Mouse (Mus musculus) lung, embryonic 14.5 days (tissue): ENCODE measurements around the gene Gm20721. TPM values are rescaled to one million over a fixed set of nuclear protein-coding genes. Genes with fewer than 3 reads are reported as not detected.

Source experiments
- ATAC-seq: fragments of 200-750 bp; cut with Nextera tagmentation; 2 replicates; pipeline ENCODE4 v1.8.0; 2017; ENCODE audit warnings: mild to moderate bottlenecking, moderate TSS enrichment, moderate library complexity; ENCODE audit not compliant: insufficient read depth
- DNase-seq: peaks from one replicate; pipeline ENCODE4 v3.0.0-alpha.2; 2015
- H3K27ac ChIP-seq: fragments of 300-500 bp; sonication (generic); 2 replicates; pipeline ENCODE4 v1.5.1; 2014; ENCODE audit warnings: low read depth, mild to moderate bottlenecking, moderate library complexity
- H3K27me3 ChIP-seq: fragments of 300-500 bp; sonication (generic); 2 replicates; pipeline ENCODE4 v1.6.1; 2014; ENCODE audit warnings: low read length, control low read depth; ENCODE audit not compliant: insufficient read depth
- H3K36me3 ChIP-seq: fragments of 300-500 bp; sonication (generic); 2 replicates; pipeline ENCODE4 v1.6.1; 2014; ENCODE audit warnings: control low read depth; ENCODE audit not compliant: insufficient read depth
- H3K4me1 ChIP-seq: fragments of 300-500 bp; sonication (generic); 2 replicates; pipeline ENCODE4 v1.6.1; 2014; ENCODE audit warnings: antibody characterized with exemption, control low read depth; ENCODE audit not compliant: insufficient read depth
- H3K4me2 ChIP-seq: fragments of 300-500 bp; sonication (generic); 2 replicates; pipeline ENCODE4 v1.6.1; 2014; ENCODE audit warnings: mild to moderate bottlenecking
- H3K4me3 ChIP-seq: fragments of 300-500 bp; sonication (generic); 2 replicates; pipeline ENCODE4 v1.5.1; 2014; ENCODE audit warnings: low read depth, low read length
- H3K9ac ChIP-seq: fragments of 300-500 bp; sonication (generic); 2 replicates; pipeline ENCODE4 v1.6.1; 2014
- H3K9me3 ChIP-seq: fragments of 300-500 bp; sonication (generic); 2 replicates; pipeline ENCODE4 v1.6.1; 2016; ENCODE audit warnings: low read depth, low read length, control low read depth
- CTCF ChIP-seq: IDR thresholded peaks from 2 replicates; pipeline ENCODE4 v1.5.1; 2016; ENCODE audit warnings: antibody characterized with exemption, low read depth
- WGBS: fragments of 180-500 bp; shearing (Covaris S2); extraction: QIAGEN DNeasy Blood & Tissue Kit; methylation state at CpG from one replicate; pipeline ENCODE4 v1.1.7; 2014; 5-methylcytosine and 5-hydroxymethylcytosine counted together
- polyA plus RNA-seq: library from polyadenylated mRNA; unstranded; fragments of >200 nt; fragmentation: Nextera tagmentation; extraction: Ambion mirVana; gene quantifications from 2 replicates; pipeline ENCODE4 v1.2.1, GENCODE M21; 2014

Gm20721 gene
- polyA plus RNA-seq, 1 experiment from 2014 or later = 11.3 TPM

- no peak for TF ChIP-seq CTCF
- H3K27ac ChIP-seq = no peak overlapping the region
- H3K4me3 ChIP-seq = no peak overlapping the region
- peaks cover 35% of the 10 kb centered on the region for H3K4me1 ChIP-seq
- no peak overlapping the region for H3K9ac ChIP-seq
- no peak overlapping the region for H3K4me2 ChIP-seq
- H3K36me3 ChIP-seq = peaks cover 60% of the 10 kb centered on the region
- H3K9me3 ChIP-seq = no peaks in the 10 kb centered on the region
- no peaks in the 10 kb centered on the region for H3K27me3 ChIP-seq
- DNase-seq (no peak), ATAC-seq (no peak)
- WGBS = 100% methylated on average over 1 of the region's 1 CpGs
Observed at GRCm38 (mm10) chr2:174339701-174340100, 6.8 kb downstream of the Gm20721 start.

GRCm38 (mm10) chr2:174337275-174337674, 9.2 kb downstream of the Gm20721 start:
- no peaks in the 10 kb centered on the region for H3K9me3 ChIP-seq
- peaks cover 25% of the 10 kb centered on the region for H3K4me1 ChIP-seq
- H3K9ac ChIP-seq = no peak overlapping the region
- H3K4me3 ChIP-seq = no peak overlapping the region
- TF ChIP-seq CTCF = no peak
- H3K27ac ChIP-seq = no peak overlapping the region
- ATAC-seq (no peak), DNase-seq (no peak)
- no peaks in the 10 kb centered on the region for H3K27me3 ChIP-seq
- H3K36me3 ChIP-seq = peaks cover 52% of the 10 kb centered on the region
- 73% methylated on average over 13 of the region's 13 CpGs for WGBS
- H3K4me2 ChIP-seq = no peak overlapping the region

DNA sequence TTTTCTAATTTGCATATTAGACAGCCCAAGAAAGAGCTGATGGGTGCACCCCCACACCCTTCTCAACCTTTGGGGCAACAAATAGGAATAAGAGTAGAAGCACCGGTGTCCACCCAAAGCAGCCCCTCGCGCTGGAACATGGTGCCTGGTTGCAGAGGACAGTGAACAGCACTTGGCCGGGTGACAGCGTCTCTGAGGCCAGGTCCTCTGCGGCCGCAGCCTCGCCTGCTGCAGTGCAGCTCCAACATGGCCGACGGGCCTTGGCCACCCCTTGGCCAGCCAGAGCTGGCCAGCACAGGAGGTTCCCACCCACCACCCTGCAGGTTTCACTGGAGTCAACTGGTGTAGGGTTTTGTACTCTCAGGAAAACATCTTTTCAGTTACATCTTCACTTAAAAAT, 12.1 kb downstream of the Gm20721 start:
- H3K4me1 ChIP-seq = peaks cover 14% of the 10 kb centered on the region
- 61% methylated on average over 10 of the region's 10 CpGs for WGBS
- TF ChIP-seq CTCF = no peak
- no peaks in the 10 kb centered on the region for H3K9me3 ChIP-seq
- H3K27ac ChIP-seq = no peak overlapping the region
- peak overlapping the region; percentile 76 for H3K4me2 ChIP-seq
- H3K4me3 ChIP-seq = no peak overlapping the region
- ATAC-seq (no peak), DNase-seq (no peak)
- H3K9ac ChIP-seq = 0 out of 2 replicates have a peak overlapping the region, but pooled peaks have one; percentile 21
- no peaks in the 10 kb centered on the region for H3K27me3 ChIP-seq
- peaks cover 38% of the 10 kb centered on the region for H3K36me3 ChIP-seq

GRCm38 (mm10) chr2:174333239-174333890, 13.1 kb downstream of the Gm20721 start:
- Histone ChIP-seq H3K4me2 (peak overlapping the region; percentile 76), H3K36me3 (peaks cover 34% of the 10 kb centered on the region), H3K9me3 (peaks cover 5% of the 10 kb centered on the region; the same call in 1 of the 2 replicates), H3K4me3 (peak overlapping the region; percentile 96; the same call in 1 of the 2 replicates), H3K9ac (no peak overlapping the region; the same call in 1 of the 2 replicates), H3K4me1 (peaks cover 14% of the 10 kb centered on the region), H3K27me3 (no peaks in the 10 kb centered on the region), H3K27ac (no peak overlapping the region)
- DNase-seq = no peak
- no peak for TF ChIP-seq CTCF
- ATAC-seq = no peak
- 20% methylated on average over 7 of the region's 7 CpGs for WGBS

GRCm38 (mm10) chr2:174331282-174332030, 15.1 kb downstream of the Gm20721 start:
- WGBS = 11% methylated on average over 12 of the region's 12 CpGs
- H3K4me2 ChIP-seq = peak overlapping the region; percentile 76
- H3K27ac ChIP-seq = peak overlapping the region; percentile 100
- DNase-seq (peak; percentile 70), ATAC-seq (no peak)
- TF ChIP-seq CTCF = no peak
- peaks cover 24% of the 10 kb centered on the region for H3K36me3 ChIP-seq
- peaks cover 11% of the 10 kb centered on the region for H3K4me1 ChIP-seq
- H3K4me3 ChIP-seq = peak overlapping the region; percentile 96
- peak overlapping the region; percentile 99 for H3K9ac ChIP-seq
- H3K9me3 ChIP-seq = peaks cover 12% of the 10 kb centered on the region; the same call in 1 of the 2 replicates
- no peaks in the 10 kb centered on the region for H3K27me3 ChIP-seq

GRCm38 (mm10) chr2:174330616-174331191, 15.8 kb downstream of the Gm20721 start:
- Histone ChIP-seq H3K4me3 (peak overlapping the region; percentile 96), H3K27me3 (no peaks in the 10 kb centered on the region), H3K9me3 (peaks cover 12% of the 10 kb centered on the region; the same call in 1 of the 2 replicates), H3K4me2 (peak overlapping the region; percentile 76), H3K4me1 (peaks cover 11% of the 10 kb centered on the region), H3K36me3 (peaks cover 17% of the 10 kb centered on the region), H3K27ac (peak overlapping the region; percentile 100), H3K9ac (peak overlapping the region; percentile 99)
- peak; percentile 45 for TF ChIP-seq CTCF
- DNase-seq (peak; percentile 74), ATAC-seq (peak; percentile 63)
- 2% methylated on average over 47 of the region's 48 CpGs for WGBS
